Mouse (Mus musculus) C2C12 (cell line): ENCODE results near the gene Amd1. TPM values are rescaled to one million over a fixed set of nuclear protein-coding genes. Genes with fewer than 3 reads are reported as not detected.
A peak's percentile ranks its signal among the peaks of the same experiment; 100 is the strongest.

Experiments
- H3K27me3 ChIP-seq: one replicate; pipeline ENCODE4 v1.6.1; 2011; ENCODE audit not compliant: control insufficient read depth, insufficient read depth, insufficient read length
- H3K36me3 ChIP-seq: one replicate; pipeline ENCODE4 v1.6.1; 2011; ENCODE audit not compliant: control insufficient read depth, insufficient read depth
- H3K4me3 ChIP-seq: one replicate; pipeline ENCODE4 v1.5.1; 2011; ENCODE audit warnings: mild to moderate bottlenecking, control low read depth; ENCODE audit not compliant: poor library complexity, insufficient read depth, severe bottlenecking
- H3K79me2 ChIP-seq: one replicate; pipeline ENCODE4 v1.6.1; 2011; ENCODE audit not compliant: control insufficient read depth, insufficient read depth
- H3K79me3 ChIP-seq: one replicate; pipeline ENCODE4 v1.6.1; 2011; ENCODE audit warnings: low read depth, control low read depth
- H3ac ChIP-seq: one replicate; pipeline ENCODE3; 2011; ENCODE audit warnings: low read depth; ENCODE audit not compliant: control insufficient read depth, insufficient read length
- CEBPB ChIP-seq: IDR thresholded peaks from one replicate; pipeline ENCODE4 v1.6.1; 2011; ENCODE audit warnings: low read depth, mild to moderate bottlenecking, control low read depth, moderate library complexity
- CTCF ChIP-seq: IDR thresholded peaks from one replicate; pipeline ENCODE4 v1.5.1; 2011; ENCODE audit not compliant: control insufficient read depth, insufficient read depth, insufficient read length
- FOSL1 ChIP-seq: IDR thresholded peaks from one replicate; pipeline ENCODE4 v1.8.0; 2011; ENCODE audit warnings: mild to moderate bottlenecking, low read length; ENCODE audit not compliant: poor library complexity, insufficient read depth, severe bottlenecking
- MAX ChIP-seq: IDR thresholded peaks from one replicate; pipeline ENCODE4 v1.6.1; 2011; ENCODE audit warnings: mild to moderate bottlenecking, control low read depth
- MYOD1 ChIP-seq: IDR thresholded peaks from one replicate; pipeline ENCODE4 v1.6.1; 2011; ENCODE audit warnings: low read depth; ENCODE audit not compliant: control insufficient read depth, insufficient read length
- MYOG ChIP-seq: IDR thresholded peaks from one replicate; pipeline ENCODE4 v1.6.1; 2011; ENCODE audit not compliant: control insufficient read depth, insufficient read length; ENCODE audit errors: extremely low read depth
- USF1 ChIP-seq: IDR thresholded peaks from one replicate; pipeline ENCODE4 v1.6.1; 2011; ENCODE audit warnings: low read depth, mild to moderate bottlenecking, control low read depth, moderate library complexity
- polyA plus RNA-seq: library from polyadenylated mRNA; unstranded; fragments of >200 nt; fragmentation: generic; extraction: Trizol; gene quantifications from one replicate; pipeline ENCODE4 v1.2.1, GENCODE M21; 2012; ENCODE audit warnings: missing spikeins

The Amd1 gene
- polyA plus RNA-seq, 1 experiment, result 43.8 TPM

DNA sequence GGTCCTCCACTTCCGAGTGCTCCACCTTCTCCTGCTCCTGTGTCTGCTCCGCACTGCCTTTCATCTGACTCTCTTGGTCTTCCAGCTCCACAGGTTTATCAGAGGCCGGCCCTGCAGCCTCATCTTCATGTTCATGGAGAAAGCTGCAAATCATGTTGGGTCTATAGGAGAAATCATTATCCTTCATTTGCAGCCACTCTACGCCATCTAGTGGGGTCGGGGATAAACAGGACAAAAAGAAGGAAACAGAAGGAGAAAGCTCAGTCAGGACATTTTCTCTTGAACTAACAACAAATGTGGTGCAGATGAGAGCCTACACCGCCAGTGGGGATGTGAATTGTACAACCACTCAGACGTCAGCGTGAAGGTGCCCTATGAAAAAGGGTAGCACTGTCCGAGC lies 52.4 kb downstream of the Amd1 start:
- TF ChIP-seq MYOD1, result no peak
- no peak for TF ChIP-seq CTCF
- TF ChIP-seq FOSL1, result no peak
- TF ChIP-seq MAX, result no peak
- no peak for TF ChIP-seq USF1
- TF ChIP-seq CEBPB, result no peak
- no peak for TF ChIP-seq MYOG
- H3ac ChIP-seq, result no peak overlapping the region
- H3K27me3 ChIP-seq, result no peaks in the 10 kb centered on the region
- peaks cover 24% of the 10 kb centered on the region for H3K79me2 ChIP-seq
- H3K79me3 ChIP-seq, result peaks cover 22% of the 10 kb centered on the region
- H3K36me3 ChIP-seq, result peaks cover 72% of the 10 kb centered on the region
- H3K4me3 ChIP-seq, result no peak overlapping the region

DNA sequence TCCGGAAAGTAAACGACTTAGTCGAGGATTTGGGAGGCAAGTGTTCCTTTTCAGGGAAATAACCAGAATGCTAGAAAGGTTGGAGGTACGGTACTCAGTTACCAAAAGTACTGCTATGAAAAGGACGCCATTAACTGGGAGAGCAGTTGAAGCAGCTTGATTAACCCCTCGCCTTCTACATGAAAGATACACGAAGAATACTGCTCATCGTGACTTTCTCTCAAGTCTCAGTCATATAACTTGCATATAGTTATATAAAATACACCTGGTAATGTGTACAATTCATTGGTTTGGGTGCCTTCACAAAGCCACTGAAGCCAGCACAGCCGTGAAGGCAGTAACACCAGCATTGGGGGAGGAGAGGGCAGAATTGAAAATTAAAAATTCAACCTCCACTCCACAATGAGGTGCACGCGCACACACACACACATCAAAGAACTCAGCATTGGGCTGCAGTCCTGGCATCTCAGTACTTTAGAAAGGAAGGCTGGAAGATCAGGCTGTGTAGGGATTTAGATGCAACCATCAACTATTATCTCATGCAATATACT lies 54.7 kb downstream of the Amd1 start:
- Histone ChIP-seq H3K79me3 (peaks cover 41% of the 10 kb centered on the region), H3K36me3 (peaks cover 75% of the 10 kb centered on the region), H3K79me2 (peaks cover 48% of the 10 kb centered on the region), H3ac (peak overlapping the region; percentile 8), H3K27me3 (no peaks in the 10 kb centered on the region), H3K4me3 (peak overlapping the region; percentile 86)
- TF ChIP-seq MYOD1 (no peak), MYOG (no peak), MAX (no peak), FOSL1 (no peak), CTCF (no peak), USF1 (no peak), CEBPB (no peak)

DNA sequence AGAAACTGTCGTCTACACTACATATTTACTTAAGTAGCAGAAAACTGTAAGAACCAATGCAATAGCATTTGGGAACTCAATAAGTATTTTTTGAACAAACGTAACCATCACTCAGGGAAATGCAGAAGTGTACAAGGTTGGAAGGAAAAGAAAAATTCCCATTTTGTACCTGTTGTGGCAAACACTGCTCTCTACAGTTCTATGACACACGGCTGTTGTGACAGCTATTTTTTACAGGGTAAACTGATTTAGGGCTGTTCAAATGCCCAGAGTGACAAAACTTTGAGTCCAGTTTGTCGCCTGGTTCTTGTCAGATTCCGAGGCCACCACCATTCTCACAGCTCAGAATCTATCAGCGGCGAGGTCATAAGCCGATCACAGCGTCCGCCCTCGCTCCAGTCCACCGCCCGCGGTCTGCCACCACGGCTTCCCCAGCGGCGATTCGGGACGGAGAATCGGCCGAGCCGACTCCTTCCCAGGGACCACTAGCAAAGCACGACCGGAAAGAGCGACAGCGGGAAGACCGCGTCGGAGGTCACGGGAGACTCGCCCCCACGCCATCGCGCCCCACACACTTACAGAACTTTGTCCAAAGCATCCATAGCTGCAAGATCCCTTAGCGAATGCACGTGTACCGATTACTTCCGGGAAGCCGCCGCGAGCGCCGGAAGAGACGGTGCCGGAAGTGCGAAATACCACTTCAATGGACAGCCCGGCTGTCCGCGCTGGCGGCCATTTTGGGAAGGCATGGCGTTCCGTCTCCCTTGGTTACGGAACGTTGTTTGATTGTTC lies 55.4 kb downstream of the Amd1 start, which contains the start of gene Rpf2:
Gene Rpf2 (minus strand): TSS at position 663 of the 792 bp plus-strand sequence.
- Histone ChIP-seq H3K4me3 (peak within 1 kb of the TSS; percentile 86), H3ac (peak within 1 kb of the TSS; percentile 85), H3K79me3 (peaks cover 46% of the 10 kb centered on the region), H3K79me2 (peaks cover 54% of the 10 kb centered on the region), H3K27me3 (no peaks in the 10 kb centered on the region), H3K36me3 (peaks cover 75% of the 10 kb centered on the region)
- TF ChIP-seq MAX (peak; percentile 95), FOSL1 (no peak)

DNA sequence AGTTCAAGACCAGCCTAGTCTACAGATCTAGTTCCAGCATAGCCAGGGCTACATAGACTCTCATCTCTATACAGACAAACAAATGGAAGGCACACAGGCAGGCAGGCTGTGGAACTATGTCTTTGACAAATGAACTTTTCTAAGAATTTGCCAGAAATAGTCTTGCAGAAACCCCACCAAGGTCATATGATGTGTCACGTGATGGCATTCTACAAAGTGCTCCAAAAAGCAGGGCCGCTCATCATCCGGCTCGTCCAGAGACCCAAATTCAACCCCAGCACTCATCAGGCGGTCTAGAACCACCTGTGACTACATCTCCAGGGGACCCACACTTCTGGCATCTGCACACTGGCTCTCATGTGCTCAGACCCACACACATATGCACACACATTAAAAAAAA lies 64.2 kb downstream of the Amd1 start:
- H3K4me3 ChIP-seq, result no peak overlapping the region
- TF ChIP-seq CTCF (no peak), USF1 (no peak), CEBPB (no peak), MAX (no peak), MYOD1 (no peak), MYOG (no peak), FOSL1 (no peak)
- no peak overlapping the region for H3ac ChIP-seq
- no peaks in the 10 kb centered on the region for H3K27me3 ChIP-seq
- H3K79me2 ChIP-seq, result peaks cover 47% of the 10 kb centered on the region
- peaks cover 23% of the 10 kb centered on the region for H3K79me3 ChIP-seq
- H3K36me3 ChIP-seq, result peaks cover 79% of the 10 kb centered on the region

Other genes starting within 250 kb of the Amd1 start
- gene Slc16a10, start 159.9 kb downstream of the Amd1 start, polyA plus RNA-seq, result 1.5 TPM
- 25.8 TPM for gene Rpf2, start 55.1 kb downstream of the Amd1 start, polyA plus RNA-seq
- 31.5 TPM for gene Gtf3c6, start 44.1 kb downstream of the Amd1 start, polyA plus RNA-seq
- 3.9 TPM for gene Cdk19, start 37.4 kb upstream of the Amd1 start, polyA plus RNA-seq